Mouse (Mus musculus) stomach, postnatal 0 days (tissue): Measurements from ENCODE around the gene Ctrb1.

Experiments
- CTCF ChIP-seq: IDR thresholded peaks from 2 replicates; pipeline ENCODE4 v1.5.1; 2016; ENCODE audit warnings: antibody characterized with exemption, low read depth, mild to moderate bottlenecking, moderate library complexity
- EP300 ChIP-seq: optimal IDR thresholded peaks from 2 replicates; pipeline ENCODE3; 2016; ENCODE audit warnings: antibody characterized with exemption

GRCm38 (mm10) chr8:111678848-111679247 is 12.0 kb downstream of the Ctrb1 start:
- TF ChIP-seq CTCF (no peak), EP300 (no peak)
